Mouse (Mus musculus) ES-Bruce4 (cell line): ENCODE data around the gene Slc35f1. TPM values are rescaled to one million over a fixed set of nuclear protein-coding genes. Genes with fewer than 3 reads are reported as not detected.

Source experiments
- H3K27ac ChIP-seq: 2 replicates; pipeline ENCODE4 v1.5.1; 2012; ENCODE audit warnings: low read length, inconsistent platforms; ENCODE audit not compliant: insufficient read depth
- H3K27me3 ChIP-seq: 2 replicates; pipeline ENCODE4 v1.6.1; 2012; ENCODE audit warnings: mild to moderate bottlenecking, low read length, inconsistent platforms; ENCODE audit not compliant: control insufficient read depth, poor library complexity, insufficient read depth, severe bottlenecking
- H3K36me3 ChIP-seq: 2 replicates; pipeline ENCODE4 v1.6.1; 2012; ENCODE audit warnings: inconsistent platforms, mild to moderate bottlenecking, low read length, moderate library complexity; ENCODE audit not compliant: control insufficient read depth, poor library complexity, insufficient read depth, severe bottlenecking
- H3K4me1 ChIP-seq: one replicate; pipeline ENCODE4 v1.8.1; 2011; ENCODE audit warnings: low read length; ENCODE audit not compliant: control insufficient read depth, insufficient read depth
- H3K4me3 ChIP-seq: 2 replicates; pipeline ENCODE4 v1.5.1; 2011; ENCODE audit warnings: low read depth, mild to moderate bottlenecking, low read length
- H3K9ac ChIP-seq: 2 replicates; pipeline ENCODE4 v1.6.1; 2012; ENCODE audit warnings: low read depth, mild to moderate bottlenecking, inconsistent platforms; ENCODE audit not compliant: poor library complexity, severe bottlenecking
- H3K9me3 ChIP-seq: replicated peaks from 2 replicates; pipeline ENCODE4 v1.6.1; 2012; ENCODE audit warnings: mild to moderate bottlenecking, low read length, inconsistent platforms; ENCODE audit not compliant: control insufficient read depth, poor library complexity, insufficient read depth, severe bottlenecking
- CTCF ChIP-seq: IDR thresholded peaks from one replicate; pipeline ENCODE4 v1.8.1; 2011; ENCODE audit warnings: low read depth, low read length
- EP300 ChIP-seq: IDR thresholded peaks from 2 replicates; pipeline ENCODE4 v1.6.1; 2011; ENCODE audit warnings: low read depth, low read length; ENCODE audit not compliant: insufficient read depth
- POLR2A ChIP-seq: IDR thresholded peaks from one replicate; pipeline ENCODE4 v1.8.1; 2011; ENCODE audit warnings: low read length; ENCODE audit not compliant: insufficient read depth
- polyA plus RNA-seq: library from polyadenylated mRNA; stranded (reverse); fragments of >200 nt; gene quantifications from 2 replicates; pipeline ENCODE4 v1.2.4, GENCODE M21; 2011; ENCODE audit warnings: low read depth; ENCODE audit not compliant: missing spikeins, insufficient read depth, insufficient read length

The Slc35f1 gene
- polyA plus RNA-seq, 1 experiment = 1.1 TPM

- H3K27ac ChIP-seq = 0 out of 2 replicates have a peak overlapping the region, but pooled peaks have one; percentile 38
- TF ChIP-seq CTCF (no peak), EP300 (peak; percentile 82), POLR2A (no peak)
- H3K27me3 ChIP-seq = no peaks in the 10 kb centered on the region
- no peak overlapping the region for H3K9ac ChIP-seq
- H3K9me3 ChIP-seq = no peaks in the 10 kb centered on the region
- H3K36me3 ChIP-seq = no peaks in the 10 kb centered on the region
- H3K4me1 ChIP-seq = no peaks in the 10 kb centered on the region
- H3K4me3 ChIP-seq = no peak overlapping the region
Observed at GRCm38 (mm10) chr10:52742671-52743379, 52.5 kb downstream of the Slc35f1 start.

GRCm38 (mm10) chr10:52743831-52744230 is 53.5 kb downstream of the Slc35f1 start:
- Histone ChIP-seq H3K4me1 (no peaks in the 10 kb centered on the region), H3K27ac (no peak overlapping the region), H3K9ac (no peak overlapping the region), H3K27me3 (no peaks in the 10 kb centered on the region), H3K9me3 (no peaks in the 10 kb centered on the region), H3K4me3 (no peak overlapping the region), H3K36me3 (no peaks in the 10 kb centered on the region)
- TF ChIP-seq POLR2A = no peak
- TF ChIP-seq EP300 = no peak
- no peak for TF ChIP-seq CTCF

DNA sequence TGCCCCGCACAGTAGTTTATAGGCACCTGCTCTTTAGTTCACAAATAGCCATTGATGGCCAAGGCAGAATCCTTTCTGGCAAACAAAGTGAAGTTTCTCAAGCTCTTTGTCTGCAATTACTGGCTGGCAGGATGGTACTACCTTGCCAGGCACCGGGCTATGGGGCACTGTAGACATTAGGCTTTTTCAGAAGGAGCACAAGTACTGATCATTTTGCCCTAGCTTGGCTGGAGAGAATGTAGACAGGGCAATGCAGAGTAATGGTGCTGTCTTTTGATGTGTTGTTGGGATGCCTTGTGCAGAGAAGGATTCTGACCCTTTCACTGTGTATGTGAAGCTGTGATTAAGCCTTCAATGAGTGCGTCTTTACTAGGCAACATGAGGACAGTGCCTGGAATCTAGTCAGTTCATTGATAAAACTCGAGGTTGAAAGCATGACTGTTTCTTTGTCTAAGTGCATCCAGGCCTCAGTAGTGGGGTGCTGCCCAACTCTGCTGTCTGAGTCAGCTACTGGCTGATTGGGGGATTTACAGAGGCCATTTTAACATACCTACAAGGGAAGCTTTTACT is 57.8 kb downstream of the Slc35f1 start:
- Histone ChIP-seq H3K27me3 (no peaks in the 10 kb centered on the region), H3K36me3 (no peaks in the 10 kb centered on the region), H3K27ac (no peak overlapping the region), H3K4me1 (no peaks in the 10 kb centered on the region), H3K9ac (no peak overlapping the region), H3K4me3 (no peak overlapping the region), H3K9me3 (no peaks in the 10 kb centered on the region)
- no peak for TF ChIP-seq EP300
- no peak for TF ChIP-seq CTCF
- no peak for TF ChIP-seq POLR2A

GRCm38 (mm10) chr10:52755949-52756679 is 65.8 kb downstream of the Slc35f1 start:
- no peak overlapping the region for H3K27ac ChIP-seq

DNA sequence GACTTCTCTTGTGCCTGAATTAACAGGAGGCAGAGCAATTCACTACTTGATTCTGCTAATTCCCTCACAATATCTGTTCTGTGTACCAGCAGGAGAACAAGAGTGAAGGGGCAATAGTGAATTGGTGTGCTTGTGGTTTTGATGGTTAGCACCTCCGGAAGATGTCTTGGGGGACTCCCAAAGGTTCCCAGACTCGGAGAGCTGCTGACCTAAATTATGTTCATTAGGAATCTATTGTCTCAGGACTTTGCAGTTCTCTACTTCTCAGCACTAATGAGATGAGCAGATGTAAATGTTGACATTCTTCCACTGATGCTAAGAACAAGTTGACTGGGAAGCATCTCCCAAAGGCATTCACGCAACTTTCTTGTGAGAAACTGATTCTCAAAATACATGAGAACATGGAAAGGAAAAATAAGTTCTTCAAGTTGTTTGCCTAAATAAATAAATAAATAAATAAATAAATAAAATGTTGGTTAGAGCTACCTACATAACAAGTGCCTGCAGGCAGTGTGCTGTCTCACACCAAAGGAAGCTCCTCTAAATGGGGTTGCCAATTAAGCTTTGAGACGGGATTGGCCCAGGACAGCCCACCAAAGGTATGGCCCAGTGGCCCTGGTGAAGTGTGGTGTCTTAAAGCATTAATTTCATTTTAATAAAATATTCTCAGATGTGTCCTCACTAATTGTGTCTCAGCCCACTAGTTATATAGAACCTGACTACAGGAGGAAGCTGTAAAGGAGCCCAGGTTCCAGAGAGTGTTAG is 67.3 kb downstream of the Slc35f1 start:
- H3K27me3 ChIP-seq = no peaks in the 10 kb centered on the region
- H3K36me3 ChIP-seq = no peaks in the 10 kb centered on the region
- TF ChIP-seq POLR2A = no peak
- TF ChIP-seq CTCF = no peak
- no peak for TF ChIP-seq EP300
- no peak overlapping the region for H3K9ac ChIP-seq
- no peak overlapping the region for H3K27ac ChIP-seq
- H3K4me3 ChIP-seq = no peak overlapping the region
- no peaks in the 10 kb centered on the region for H3K4me1 ChIP-seq
- H3K9me3 ChIP-seq = no peaks in the 10 kb centered on the region

More at GRCm38 (mm10) chr10:52755949-52756679, 65.8 kb downstream of the Slc35f1 start:
- Histone ChIP-seq H3K4me1 (no peaks in the 10 kb centered on the region), H3K4me3 (no peak overlapping the region), H3K9ac (no peak overlapping the region), H3K9me3 (no peaks in the 10 kb centered on the region), H3K36me3 (no peaks in the 10 kb centered on the region), H3K27me3 (no peaks in the 10 kb centered on the region)
- TF ChIP-seq POLR2A = no peak
- no peak for TF ChIP-seq CTCF
- no peak for TF ChIP-seq EP300
